Mouse (Mus musculus): Measurements from ENCODE around the gene Bpifb5. TPM values are rescaled to one million over a fixed set of nuclear protein-coding genes. Genes with fewer than 3 reads are reported as not detected.

Bpifb5 gene
- 0.55 and 0.77 TPM in 2 replicates for polyA plus RNA-seq (2012; rRNA removed)

DNA sequence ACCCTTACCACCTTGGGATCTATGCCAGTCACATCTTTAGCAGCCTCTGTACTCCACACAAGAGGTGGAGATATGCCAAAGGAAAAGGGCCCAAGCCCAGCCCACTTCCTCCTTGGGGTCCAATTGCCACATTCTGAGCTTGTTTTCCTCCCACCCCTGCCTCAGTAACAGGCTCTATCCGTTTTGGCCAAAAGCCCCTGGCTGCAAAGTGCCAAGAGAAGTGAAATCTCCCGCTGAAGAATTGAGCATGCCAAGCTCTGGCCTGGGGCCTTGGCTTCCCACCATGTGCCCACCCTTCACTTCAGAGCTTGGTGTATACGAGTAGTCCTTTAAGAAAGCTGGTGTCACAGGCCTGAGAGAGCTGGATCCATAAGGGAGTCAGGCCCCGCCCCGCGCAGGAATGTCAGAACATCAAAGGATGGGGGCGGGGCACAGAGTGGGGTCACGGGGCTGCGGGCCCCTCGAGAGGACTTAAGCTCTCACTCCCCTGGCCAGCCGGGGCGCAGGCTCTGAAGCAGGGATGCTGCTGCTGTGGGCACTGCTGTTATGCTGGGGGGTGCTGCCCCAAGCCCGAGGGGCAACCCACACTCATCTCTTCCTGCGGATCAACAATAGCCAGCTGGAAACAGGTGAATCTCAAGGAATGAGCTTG is at the start of gene Bpifb5:
Gene Bpifb5 (plus strand): TSS at position 478 of the 652 bp plus-strand sequence.

DNA sequence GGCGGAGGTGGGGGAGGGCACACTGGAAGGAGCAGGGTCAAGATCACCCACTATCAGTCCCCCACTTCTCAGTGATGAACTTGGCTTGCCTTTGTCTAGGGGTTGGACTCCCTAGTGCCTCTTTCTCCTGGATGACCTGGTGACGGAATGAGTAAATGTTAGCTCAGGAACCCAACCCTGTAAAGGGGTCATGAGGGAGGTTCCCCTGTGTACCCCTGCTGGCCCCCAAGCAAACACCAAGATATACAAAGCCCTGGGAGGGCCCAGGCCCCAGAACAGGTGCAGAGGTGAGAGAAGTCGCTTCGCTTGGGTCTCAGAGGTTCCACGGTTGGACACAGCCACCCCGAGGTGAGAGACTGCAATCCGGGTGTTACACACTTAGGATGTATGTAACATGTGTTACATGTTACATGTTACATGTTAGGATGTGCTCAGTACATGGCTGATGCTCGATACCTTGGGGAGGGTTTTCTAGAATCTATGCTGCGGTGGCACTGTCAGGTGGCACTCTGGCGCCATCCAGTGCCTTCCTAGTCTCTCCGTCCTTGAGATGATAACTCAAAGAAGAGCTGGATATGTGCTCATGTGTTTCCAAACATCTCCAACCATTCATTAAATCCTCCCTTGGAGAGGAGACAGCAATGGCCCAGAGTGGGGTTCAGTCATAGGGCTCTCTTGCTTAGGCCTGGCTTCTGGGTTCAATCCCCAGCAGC is 32.8 kb upstream of the Bpifb5 start, which contains the start of gene Bpifb1:
Gene Bpifb1 (plus strand): TSS at position 273 of the 713 bp plus-strand sequence.

DNA sequence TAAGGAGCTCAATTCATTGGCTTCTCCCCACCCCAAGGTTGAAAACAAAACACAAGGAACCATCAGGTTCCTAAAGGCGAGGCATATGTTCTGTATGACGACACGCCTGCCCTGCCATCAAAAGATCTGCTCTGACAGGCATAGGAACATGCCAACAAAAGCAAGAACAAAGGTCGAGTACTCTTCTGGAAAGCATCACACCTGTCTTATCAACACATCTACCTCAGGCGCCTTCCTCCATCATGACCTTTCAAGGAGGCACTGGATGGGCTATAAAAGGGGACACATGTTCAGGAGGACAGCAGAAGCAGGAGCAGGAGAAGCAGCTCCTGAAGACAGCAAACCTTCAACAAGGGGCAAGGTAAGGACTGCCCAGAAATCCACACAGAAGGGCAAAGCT is 34.0 kb downstream of the Bpifb5 start, which contains the start of gene Bpifb9a:
Gene Bpifb9a (plus strand): TSS at position 301 of the 400 bp plus-strand sequence.

Other genes with a start within 250 kb of the Bpifb5 start
- gene Bpifa6, start 248.8 kb upstream of the Bpifb5 start, polyA plus RNA-seq (2012; rRNA removed) = not detected in 2 replicates
- gene Bpifa2, start 215.5 kb upstream of the Bpifb5 start, polyA plus RNA-seq (2012; rRNA removed) = not detected in 2 replicates
- not detected in 2 replicates for gene Bpifa3, start 93.4 kb upstream of the Bpifb5 start, polyA plus RNA-seq (2012; rRNA removed)
- gene Bpifa1, start 80.9 kb upstream of the Bpifb5 start, polyA plus RNA-seq (2012; rRNA removed) = not detected in 2 replicates
- 1.4 and 1.7 TPM in 2 replicates for gene Bpifa5, start 61.1 kb upstream of the Bpifb5 start, polyA plus RNA-seq (2012; rRNA removed)
- 215 and 288 TPM in 2 replicates for gene Bpifb1, start 32.9 kb upstream of the Bpifb5 start, polyA plus RNA-seq (2012; rRNA removed)
- not detected in 2 replicates for gene Bpifb9a, start 34.1 kb downstream of the Bpifb5 start, polyA plus RNA-seq (2012; rRNA removed)
- gene Bpifb9b, start 83.5 kb downstream of the Bpifb5 start, polyA plus RNA-seq (2012; rRNA removed) = not detected in 2 replicates
- gene Cdk5rap1, start 149.3 kb downstream of the Bpifb5 start, polyA plus RNA-seq (2012; rRNA removed) = 2.3 and 3.1 TPM in 2 replicates
- 16.3 and 20.8 TPM in 2 replicates for gene Snta1, start 184.4 kb downstream of the Bpifb5 start, polyA plus RNA-seq (2012; rRNA removed)
- 3.4 and 4.7 TPM in 2 replicates for gene Cbfa2t2, start 212.7 kb downstream of the Bpifb5 start, polyA plus RNA-seq (2012; rRNA removed)

All from stomach, adult 2 months (tissue).